In the genomic region with DNA sequence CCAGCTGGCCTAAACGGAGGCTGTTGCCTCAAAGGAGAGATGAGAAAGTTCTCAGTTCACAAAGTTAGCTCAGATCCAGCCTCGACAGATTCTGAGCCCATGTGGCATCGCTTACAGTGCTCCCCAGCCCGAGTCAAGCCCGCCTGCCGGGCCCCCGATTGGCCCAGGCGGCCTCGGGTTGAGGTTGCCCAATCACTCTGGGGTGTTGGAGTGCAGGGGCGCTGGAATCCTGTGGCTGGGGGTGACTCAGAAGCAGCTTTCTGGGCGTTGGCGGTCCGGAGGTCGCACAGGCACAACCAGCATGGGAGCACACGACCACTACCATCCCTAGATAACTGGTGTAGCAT, we compare ENCODE assay signal across 8 mouse cellular contexts. TPM values are rescaled to one million over a fixed set of nuclear protein-coding genes. Genes with fewer than 3 reads are reported as not detected.
DNase-seq lines count a peak whose midpoint lies in the region; ATAC-seq and TF ChIP-seq lines count a peak whose summit lies in the region.

No protein-coding gene starts in this region.

- 0 out of 2 replicates have a peak, but pooled peaks cover 2% of the 10 kb centered on the region for H3K36me3 ChIP-seq in forebrain, embryonic 10.5 days (replicated peaks)
- H3K36me3 ChIP-seq in heart, postnatal 0 days (replicated peaks; ENCODE audit: control insufficient read depth, insufficient read depth, low read length): no peaks in the 10 kb centered on the region
- H3K36me3 ChIP-seq in limb, embryonic 10.5 days: peaks cover 10% of the 10 kb centered on the region

- H3K9ac ChIP-seq in heart, postnatal 0 days (replicated peaks; ENCODE audit: low read depth, low read length): peak overlapping the region; percentile 73

- H3K4me1 ChIP-seq in forebrain, embryonic 10.5 days: peaks cover 15% of the 10 kb centered on the region
- no peaks in the 10 kb centered on the region for H3K4me1 ChIP-seq in heart, postnatal 0 days (ENCODE audit: control insufficient read depth, insufficient read depth)
- H3K4me1 ChIP-seq in limb, embryonic 10.5 days: peaks cover 30% of the 10 kb centered on the region

- peak overlapping the region; percentile 87 for H3K4me3 ChIP-seq in forebrain, embryonic 10.5 days
- peak overlapping the region; percentile 77 for H3K4me3 ChIP-seq in heart, postnatal 0 days (ENCODE audit: low read depth, low read length)
- peak overlapping the region; percentile 90 for H3K4me3 ChIP-seq in limb, embryonic 10.5 days

- no peaks in the 10 kb centered on the region for H3K9me3 ChIP-seq in forebrain, embryonic 10.5 days
- no peaks in the 10 kb centered on the region for H3K9me3 ChIP-seq in heart, postnatal 0 days (replicated peaks; ENCODE audit: control insufficient read depth, low read length)
- no peaks in the 10 kb centered on the region for H3K9me3 ChIP-seq in limb, embryonic 10.5 days (replicated peaks)

- no peak for TF ChIP-seq EP300 in heart, postnatal 0 days (IDR thresholded peaks at IDR 0.05; ENCODE audit: low read depth)

- TF ChIP-seq CTCF in heart, postnatal 0 days (IDR thresholded peaks at IDR 0.05; ENCODE audit: low read depth): no peak

- H3K27ac ChIP-seq in forebrain, embryonic 10.5 days: peak overlapping the region; percentile 95
- peak overlapping the region; percentile 77 for H3K27ac ChIP-seq in heart, postnatal 0 days (ENCODE audit: low read depth)
- peak overlapping the region; percentile 98 for H3K27ac ChIP-seq in limb, embryonic 10.5 days

- peak; percentile 36 for ATAC-seq in heart, postnatal 0 days (ENCODE audit: insufficient read depth, low read depth)
- ATAC-seq in megakaryocyte-erythroid progenitor cell, adult 5-6 weeks (replicated peaks; ENCODE audit: low FRiP score, low TSS enrichment, poor library complexity, severe bottlenecking): peak; percentile 60; the same call in 1 of the 2 replicates

- peak; percentile 1 for DNase-seq in cerebellum, adult 11 months
- DNase-seq in cerebellum, adult 11-12 months: no peak
- DNase-seq in Muller cell, postnatal 12 days (ENCODE audit: inconsistent ontology term): peak; percentile 89
- no peak for DNase-seq in forebrain, embryonic 10.5 days (ENCODE audit: extremely low spot score, low spot score)
- peak; percentile 21 for DNase-seq in heart, postnatal 0 days (ENCODE audit: low spot score)
- peak; percentile 78 for DNase-seq in limb, embryonic 10.5 days (ENCODE audit: low spot score)
- DNase-seq in spleen, postnatal 4 days (ENCODE audit: low spot score in 2 of 2): peak; percentile 15 to 66

- 1% methylated on average over 15 of the region's 15 CpGs for WGBS in forebrain, embryonic 10.5 days
- 3% methylated on average over 15 of the region's 15 CpGs for WGBS in heart, postnatal 0 days
- under 1% methylated on average over 15 of the region's 15 CpGs for WGBS in limb, embryonic 10.5 days

- no peaks in the 10 kb centered on the region for H3K27me3 ChIP-seq in forebrain, embryonic 10.5 days (ENCODE audit: poor library complexity, severe bottlenecking)
- H3K27me3 ChIP-seq in heart, postnatal 0 days (ENCODE audit: control insufficient read depth, insufficient read depth, low read length): no peaks in the 10 kb centered on the region
- H3K27me3 ChIP-seq in limb, embryonic 10.5 days (ENCODE audit: low read depth, poor library complexity, severe bottlenecking): no peaks in the 10 kb centered on the region

- peak overlapping the region; percentile 85 for H3K4me2 ChIP-seq in heart, postnatal 0 days (ENCODE audit: low read depth, low read length)

RNA-seq across cellular contexts. Expression of gene Dse, which starts 1.1 kb away (rescaled TPM):
- 17.9 and 21.0 TPM in 2 replicates for polyA plus RNA-seq in forebrain, embryonic 10.5 days (2016; fragmentation: Nextera tagmentation; extraction: Ambion mirVana)
- total RNA-seq in heart, postnatal 0 days (2014; rRNA removed; ENCODE audit: low replicate concordance): 19.5 and 36.9 TPM in 2 replicates
- polyA plus RNA-seq in heart, postnatal 0 days (2015; fragmentation: Nextera tagmentation; extraction: Ambion mirVana): 5.8 and 6.1 TPM in 2 replicates
- 26.7 and 35.2 TPM in 2 replicates for polyA plus RNA-seq in limb, embryonic 10.5 days (2016; fragmentation: Nextera tagmentation; extraction: Ambion mirVana)
- 2.4 TPM in 1 of 2 replicates, not detected in the other for total RNA-seq in megakaryocyte-erythroid progenitor cell, adult 5-6 weeks (2014; fragmentation: Nextera tagmentation)
- total RNA-seq in megakaryocyte-erythroid progenitor cell, adult 5-6 weeks (2017): 3.9 TPM in 1 of 2 replicates, not detected in the other

Comparison
In these comparisons a context has a peak if more than half of its experiments do, and no peak if none do; other contexts are left out.
1. DNase-seq: peak in cerebellum, adult 11 months (single experiment), Muller cell, postnatal 12 days (single experiment), heart, postnatal 0 days (single experiment), limb, embryonic 10.5 days (single experiment) and spleen, postnatal 4 days (2 of 2); none in cerebellum, adult 11-12 months (single experiment) and forebrain, embryonic 10.5 days (single experiment).
2. Peak in every context shown above with its lines, with median percentiles within 50 percentile points of each other: H3K27ac ChIP-seq and H3K4me3 ChIP-seq.